Mouse (Mus musculus) E14TG2a.4 (cell line): ENCODE data around the gene Pram1.
"Not testable (repeated sequence)": the region's sequence is repeated elsewhere in the genome, so short reads cannot be mapped to it uniquely, and the experiment has no call there.

Source experiments
- H3K27me3 ChIP-seq: 2 replicates; pipeline ENCODE4 v1.6.1; 2014; ENCODE audit warnings: low read length, control low read depth; ENCODE audit not compliant: insufficient read depth
- H3K36me3 ChIP-seq: 2 replicates; pipeline ENCODE4 v1.6.1; 2014; ENCODE audit warnings: low read length, control low read depth; ENCODE audit not compliant: insufficient read depth
- H3K4me1 ChIP-seq: replicated peaks from 2 replicates; pipeline ENCODE4 v1.6.1; 2014; ENCODE audit warnings: low read depth, low read length, control low read depth
- H3K4me3 ChIP-seq: replicated peaks from 2 replicates; pipeline ENCODE4 v1.5.1; 2014; ENCODE audit warnings: mild to moderate bottlenecking, low read length
- H3K9me3 ChIP-seq: 2 replicates; pipeline ENCODE4 v1.6.1; 2014; ENCODE audit warnings: low read length, control low read depth
- CTCF ChIP-seq: conservative IDR thresholded peaks from 2 replicates; pipeline ENCODE4 v1.5.1; 2014; ENCODE audit warnings: low read length
- NANOG ChIP-seq: IDR thresholded peaks from 2 replicates; pipeline ENCODE4 v1.6.1; 2014; ENCODE audit warnings: borderline replicate concordance, low read length, mixed read lengths
- POU5F1 ChIP-seq: IDR thresholded peaks from 2 replicates; pipeline ENCODE4 v1.6.1; 2014; ENCODE audit warnings: low read length, borderline replicate concordance

Pram1 gene

DNA sequence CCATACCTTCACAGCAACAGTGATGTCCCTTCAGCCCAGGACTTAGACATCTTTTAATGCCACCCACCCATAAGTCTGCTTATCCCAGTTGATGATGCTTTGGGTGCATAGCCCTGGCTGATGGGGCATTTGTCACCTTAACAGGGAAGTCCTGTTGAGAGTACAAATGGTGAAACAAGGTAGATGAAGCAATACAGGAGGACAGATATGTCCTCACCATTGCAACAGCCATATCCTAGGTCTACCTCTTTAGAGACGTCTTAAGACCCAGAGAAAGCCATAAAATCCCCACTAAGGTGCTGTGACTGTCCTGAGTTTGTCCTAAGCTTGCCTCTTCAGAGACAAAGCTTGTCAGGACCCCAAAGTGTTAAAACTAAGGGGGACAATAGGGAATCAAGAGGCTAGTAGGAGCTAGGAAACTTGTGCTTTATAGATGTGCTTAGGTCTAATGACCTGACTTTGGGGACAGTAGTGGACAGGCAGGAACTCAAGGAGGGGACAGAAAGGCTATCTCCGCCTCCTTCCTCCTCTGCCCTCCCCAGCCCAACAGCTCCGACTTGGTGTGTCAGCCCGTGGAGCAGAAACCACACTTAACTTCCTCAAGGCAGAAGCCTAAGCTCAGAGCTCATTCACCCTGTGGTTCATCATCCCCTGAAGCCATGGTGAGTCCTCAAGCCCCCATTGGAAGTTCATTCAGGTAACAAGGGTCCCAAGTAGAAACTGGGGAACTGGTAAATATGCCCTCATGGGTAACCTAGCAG is at the start of gene Pram1:
Gene Pram1 (plus strand): TSS at position 541 of the 761 bp plus-strand sequence.
- peaks cover 44% of the 10 kb centered on the region for H3K4me1 ChIP-seq
- no peaks in the 10 kb centered on the region for H3K27me3 ChIP-seq
- H3K9me3 ChIP-seq: no peaks in the 10 kb centered on the region
- TF ChIP-seq CTCF: no peak
- TF ChIP-seq POU5F1: no peak
- TF ChIP-seq NANOG: no peak
- H3K4me3 ChIP-seq: no peak within 1 kb of the TSS
- H3K36me3 ChIP-seq: peaks cover 58% of the 10 kb centered on the region

DNA sequence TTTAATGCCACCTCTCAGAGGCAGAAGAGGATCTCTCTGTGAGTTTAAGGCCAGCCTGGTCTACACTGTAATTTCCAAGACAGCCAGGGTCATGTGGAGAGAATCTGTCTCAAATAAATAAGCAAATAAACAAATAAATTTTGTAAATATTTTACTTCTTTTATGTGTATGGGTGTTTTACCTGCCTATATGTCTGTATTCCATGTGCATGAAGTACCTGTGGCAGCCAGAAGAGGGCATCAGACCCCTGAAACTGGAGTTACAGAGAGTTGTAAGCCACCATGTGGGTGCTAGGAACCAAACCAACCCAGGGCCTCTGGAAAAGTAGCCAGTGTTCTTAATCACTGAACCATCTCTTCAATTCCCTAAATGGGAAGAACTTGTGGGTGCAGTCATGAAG is 40.6 kb upstream of the Pram1 start:
- Histone ChIP-seq H3K9me3 (peaks cover 24% of the 10 kb centered on the region), H3K36me3 (peaks cover 34% of the 10 kb centered on the region), H3K4me3 (no peak overlapping the region), H3K27me3 (no peaks in the 10 kb centered on the region), H3K4me1 (peaks cover 72% of the 10 kb centered on the region)
- peak; percentile 63 for TF ChIP-seq CTCF
- no peak for TF ChIP-seq POU5F1

DNA sequence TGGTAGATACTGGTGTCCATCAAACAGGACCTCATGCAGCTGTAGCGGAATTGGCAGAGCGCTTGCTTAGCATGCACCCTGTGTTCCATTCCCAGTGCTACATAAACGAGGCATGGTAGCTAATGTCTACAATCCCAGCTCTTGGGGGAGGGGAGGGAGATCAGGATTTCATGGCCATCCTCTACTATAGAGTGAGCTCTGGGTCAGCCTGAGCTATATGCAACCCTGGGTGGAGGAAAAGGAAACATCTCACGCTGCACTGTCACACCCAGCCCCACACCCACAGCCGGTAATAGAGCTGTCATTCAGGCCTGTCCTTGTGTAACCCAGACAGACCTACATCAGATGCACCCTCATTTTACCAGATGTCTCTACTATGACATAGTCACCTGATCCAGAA is 39.4 kb upstream of the Pram1 start:
- TF ChIP-seq NANOG (no peak), POU5F1 (no peak), CTCF (no peak)
- H3K9me3 ChIP-seq: peaks cover 34% of the 10 kb centered on the region
- peaks cover 68% of the 10 kb centered on the region for H3K4me1 ChIP-seq
- H3K27me3 ChIP-seq: no peaks in the 10 kb centered on the region
- peak overlapping the region; percentile 70 for H3K4me3 ChIP-seq
- H3K36me3 ChIP-seq: peaks cover 36% of the 10 kb centered on the region

DNA sequence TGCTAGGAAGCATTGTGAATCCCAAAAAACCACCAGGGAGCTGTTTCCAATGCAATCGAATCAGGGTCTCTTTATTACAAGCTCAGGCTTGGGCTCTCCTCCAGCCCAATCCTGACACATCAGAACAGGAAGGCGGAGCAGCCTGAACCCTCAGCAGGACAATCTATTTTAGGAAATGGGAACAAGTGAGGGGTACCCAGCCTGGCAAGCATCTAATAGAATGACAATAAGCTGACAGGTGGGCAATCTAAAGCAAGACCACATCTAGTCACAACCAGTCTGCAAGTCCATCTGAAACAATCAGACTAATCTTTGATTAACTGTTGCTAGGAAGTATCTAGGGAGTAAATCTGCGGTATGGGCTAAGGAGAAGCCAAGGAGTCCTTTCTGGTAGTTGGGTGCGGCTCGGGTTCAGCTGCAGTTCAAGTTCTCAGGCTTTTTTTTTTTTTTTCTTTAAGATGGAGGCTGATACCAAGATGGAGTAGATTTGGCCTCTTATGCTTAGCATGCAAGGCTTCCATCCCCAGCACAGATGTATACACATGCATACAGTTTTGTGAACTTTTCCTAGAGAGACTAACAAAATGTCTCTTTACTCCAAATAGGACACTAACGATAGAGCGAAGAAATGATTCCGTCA is 37.9 kb upstream of the Pram1 start:
- no peak for TF ChIP-seq CTCF
- peak; percentile 99 for TF ChIP-seq NANOG
- peaks cover 37% of the 10 kb centered on the region for H3K36me3 ChIP-seq
- peaks cover 39% of the 10 kb centered on the region for H3K9me3 ChIP-seq
- no peaks in the 10 kb centered on the region for H3K27me3 ChIP-seq
- peaks cover 67% of the 10 kb centered on the region for H3K4me1 ChIP-seq
- peak overlapping the region; percentile 70 for H3K4me3 ChIP-seq

DNA sequence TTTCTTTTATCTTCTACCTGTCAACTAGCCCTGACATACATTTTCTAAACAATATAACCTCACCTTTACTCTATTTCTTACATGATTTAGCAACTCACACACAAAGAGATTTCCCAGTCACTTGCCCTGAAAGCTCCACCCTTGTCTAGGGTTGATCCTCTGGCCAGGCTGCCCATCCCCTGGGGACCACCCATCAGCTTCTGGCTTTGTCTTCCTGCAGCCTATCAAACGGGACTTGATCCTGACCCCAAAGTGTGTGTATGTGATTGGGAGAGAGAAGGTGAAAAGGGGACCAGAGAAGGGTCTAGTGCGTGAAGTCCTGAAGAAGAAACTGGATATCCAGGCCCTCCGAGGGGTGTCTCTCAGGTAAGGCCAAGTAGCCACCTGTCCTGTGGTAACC is 37.0 kb upstream of the Pram1 start:
- peaks cover 39% of the 10 kb centered on the region for H3K9me3 ChIP-seq
- peaks cover 59% of the 10 kb centered on the region for H3K4me1 ChIP-seq
- H3K27me3 ChIP-seq: no peaks in the 10 kb centered on the region
- H3K4me3 ChIP-seq: peak overlapping the region; percentile 71
- no peak for TF ChIP-seq NANOG
- no peak for TF ChIP-seq CTCF
- no peak for TF ChIP-seq POU5F1
- H3K36me3 ChIP-seq: peaks cover 40% of the 10 kb centered on the region

DNA sequence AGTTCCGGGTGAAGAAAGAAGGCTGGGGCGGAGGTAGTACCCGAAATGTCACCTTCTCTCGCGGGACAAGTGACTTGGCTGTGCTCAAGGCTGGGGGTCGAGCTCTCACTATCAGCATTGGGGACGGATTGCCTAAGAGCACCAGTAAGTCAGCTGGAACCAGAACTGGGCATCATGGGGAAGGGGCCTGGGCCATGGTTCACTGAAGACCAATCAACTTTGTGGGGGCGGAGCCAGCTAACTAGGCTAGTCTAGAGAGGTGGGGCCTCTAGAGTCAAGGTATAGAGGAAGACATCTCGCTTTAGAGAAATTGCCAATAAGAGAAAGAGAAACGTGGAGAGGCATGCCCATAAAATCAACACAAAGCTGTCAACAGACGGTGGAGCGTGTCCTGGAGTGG is 35.9 kb upstream of the Pram1 start:
- H3K9me3 ChIP-seq: peaks cover 39% of the 10 kb centered on the region
- TF ChIP-seq CTCF (no peak), NANOG (no peak), POU5F1 (no peak)

DNA sequence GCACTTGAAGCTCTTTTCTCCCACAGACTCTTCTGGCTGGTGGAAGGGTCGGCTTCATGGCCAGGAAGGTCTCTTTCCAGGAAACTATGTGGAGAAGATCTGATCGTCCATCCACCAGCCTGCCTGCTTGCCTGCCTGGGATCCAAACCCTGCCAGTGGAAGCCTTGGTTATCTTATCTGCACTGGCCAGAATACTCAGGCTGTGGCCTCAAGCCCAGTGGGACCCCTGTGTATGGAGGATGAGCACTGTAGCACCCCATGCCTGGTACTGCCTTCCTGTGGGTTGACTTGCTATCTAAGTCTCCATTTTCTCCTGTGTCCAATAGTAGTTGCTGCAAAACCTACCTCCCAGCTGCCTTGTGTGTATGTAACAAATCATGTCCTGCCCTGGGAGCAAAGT is 30.6 kb upstream of the Pram1 start:
- no peak for TF ChIP-seq POU5F1
- no peak for TF ChIP-seq CTCF
- no peak for TF ChIP-seq NANOG
- H3K9me3 ChIP-seq: peaks cover 15% of the 10 kb centered on the region
- peaks cover 9% of the 10 kb centered on the region for H3K4me1 ChIP-seq
- no peak overlapping the region for H3K4me3 ChIP-seq
- peaks cover 44% of the 10 kb centered on the region for H3K36me3 ChIP-seq
- no peaks in the 10 kb centered on the region for H3K27me3 ChIP-seq

More for the DNA sequence above, 35.9 kb upstream of the Pram1 start:
- peaks cover 50% of the 10 kb centered on the region for H3K36me3 ChIP-seq
- peaks cover 52% of the 10 kb centered on the region for H3K4me1 ChIP-seq
- peak overlapping the region; percentile 71 for H3K4me3 ChIP-seq
- H3K27me3 ChIP-seq: no peaks in the 10 kb centered on the region

DNA sequence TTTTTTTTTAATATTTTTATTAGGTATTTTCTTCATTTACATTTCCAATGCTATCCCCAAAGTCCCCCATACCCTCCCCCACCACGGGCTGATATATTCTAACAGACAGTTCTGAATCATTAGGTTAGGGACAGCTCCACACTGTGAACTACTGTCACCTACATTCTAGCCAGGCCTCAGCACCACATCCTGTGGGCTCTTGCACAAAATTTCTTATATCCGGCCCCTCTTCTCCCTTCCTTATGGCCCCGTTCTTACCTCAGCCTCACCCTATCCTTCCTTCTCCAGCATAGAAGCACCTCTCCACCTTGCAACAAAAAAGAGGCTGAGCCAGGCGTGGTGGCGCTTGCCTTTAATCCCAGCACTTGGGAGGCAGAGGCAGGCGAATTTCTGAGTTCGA is 27.3 kb upstream of the Pram1 start:
- no peak for TF ChIP-seq NANOG
- TF ChIP-seq POU5F1: no peak
- no peak for TF ChIP-seq CTCF
- H3K27me3 ChIP-seq: no peaks in the 10 kb centered on the region
- H3K9me3 ChIP-seq: peaks cover 27% of the 10 kb centered on the region
- H3K4me3 ChIP-seq: no peak overlapping the region
- peaks cover 20% of the 10 kb centered on the region; the same call in 1 of the 2 replicates for H3K36me3 ChIP-seq
- H3K4me1 ChIP-seq: no peaks in the 10 kb centered on the region

DNA sequence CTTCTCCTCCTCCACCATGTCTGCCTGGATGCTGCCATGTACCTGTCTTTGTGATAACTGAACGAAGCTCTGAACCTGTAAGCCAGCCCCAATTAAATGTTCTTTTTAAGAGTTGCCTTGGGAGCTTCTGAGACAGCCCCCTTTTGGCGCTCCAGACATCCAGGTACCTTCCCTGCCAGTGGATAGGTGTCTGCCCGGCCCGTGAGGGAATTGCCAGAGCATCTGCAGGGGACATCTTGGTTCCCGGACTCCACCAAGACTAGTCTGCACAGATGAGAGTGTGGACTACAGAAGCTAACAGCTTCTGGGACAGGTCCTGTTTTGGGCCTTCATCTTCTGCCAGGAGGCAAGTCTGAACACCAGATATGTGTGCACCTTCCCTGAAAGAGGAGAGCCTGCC is 24.1 kb upstream of the Pram1 start:
- H3K9me3 ChIP-seq: peaks cover 33% of the 10 kb centered on the region
- H3K4me3 ChIP-seq, H3K36me3 ChIP-seq, H3K4me1 ChIP-seq, H3K27me3 ChIP-seq: not testable (repeated sequence)
